Comparison of ENCODE assay signal across 10 mouse cellular contexts in the genomic region with DNA sequence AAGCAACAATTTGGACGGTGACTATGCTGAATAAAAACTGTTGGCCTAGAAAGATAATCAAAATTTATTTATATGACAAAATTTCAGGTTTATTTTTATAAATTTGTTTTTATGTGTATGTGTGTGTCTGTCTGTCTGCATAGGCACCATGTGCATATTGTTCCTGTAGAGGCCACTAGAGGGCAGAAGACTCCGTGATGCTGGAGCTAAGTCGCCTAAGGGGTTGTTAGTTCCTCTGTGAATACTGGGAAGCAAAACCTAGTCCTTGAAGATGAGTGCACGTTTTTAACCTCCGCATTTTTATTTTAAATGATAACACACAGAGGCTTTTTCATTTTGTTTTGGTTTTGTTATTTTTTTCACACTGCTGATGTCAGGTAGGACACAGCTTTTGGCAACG.
"Had no signal": no experiment of that assay in that cellular context is flagged by ENCODE, and none has a peak within 500 bp of the region (broad histone marks: within the 10 kb centered on the region; RNA-seq: fewer than 3 reads in every experiment).

No protein-coding gene starts in this region.

- H3K36me3 ChIP-seq: limb, embryonic 13.5 days; midbrain, embryonic 15.5 days; neural tube, embryonic 12.5 days had no signal

- ATAC-seq: intestine, postnatal 0 days; midbrain, embryonic 15.5 days had no signal

- H3K4me1 ChIP-seq: limb, embryonic 13.5 days; midbrain, embryonic 15.5 days; neural tube, embryonic 12.5 days had no signal

- H3K9ac ChIP-seq: limb, embryonic 13.5 days; midbrain, embryonic 15.5 days; neural tube, embryonic 12.5 days had no signal

- H3K27me3 ChIP-seq: limb, embryonic 13.5 days; midbrain, embryonic 15.5 days; neural tube, embryonic 12.5 days had no signal

- DNase-seq: kidney, adult 8-10 months; kidney, postnatal 4 days; left cerebral cortex, postnatal 4 days; lung, adult 18-20 months; spleen, adult 18-20 months; thymus, postnatal 36 days had no signal

- H3K9me3 ChIP-seq: limb, embryonic 13.5 days; midbrain, embryonic 15.5 days; neural tube, embryonic 12.5 days had no signal

- H3K4me3 ChIP-seq: limb, embryonic 13.5 days; midbrain, embryonic 15.5 days; neural tube, embryonic 12.5 days had no signal

- H3K27ac ChIP-seq: limb, embryonic 13.5 days; midbrain, embryonic 15.5 days; neural tube, embryonic 12.5 days had no signal
